Mouse (Mus musculus): ENCODE measurements around the gene Aldh6a1. TPM values are rescaled to one million over a fixed set of nuclear protein-coding genes. Genes with fewer than 3 reads are reported as not detected.

Gene Aldh6a1
- total RNA-seq, 2 experiments from 2014 or later: 209 to 223 TPM

- DNase-seq (ENCODE audit: low spot score in 2 of 2): peak; percentile 74 to 79
Observed at GRCm38 (mm10) chr12:84416834-84417604, 33.8 kb downstream of the Aldh6a1 start, which contains the start of gene Rnf113a2. Rnf113a2 (plus strand) TSS chr12:84417196.

- DNase-seq (ENCODE audit: low spot score in 2 of 2): peak; percentile 91 to 93
Observed at GRCm38 (mm10) chr12:84408819-84409507, 41.8 kb downstream of the Aldh6a1 start, which contains the start of the genes Entpd5 and Bbof1. Entpd5 (minus strand) TSS chr12:84409029. Bbof1 (plus strand) TSS chr12:84409071.

- DNase-seq (ENCODE audit: low spot score in 2 of 2): no peak
Observed at GRCm38 (mm10) chr12:84407874-84408818, 42.7 kb downstream of the Aldh6a1 start.

- no peak for DNase-seq (ENCODE audit: low spot score in 2 of 2)
Observed at GRCm38 (mm10) chr12:84407259-84407658, 43.5 kb downstream of the Aldh6a1 start.

- DNase-seq (ENCODE audit: low spot score in 2 of 2): no peak
Observed at GRCm38 (mm10) chr12:84404541-84404940, 46.3 kb downstream of the Aldh6a1 start.

- no peak for DNase-seq (ENCODE audit: low spot score in 2 of 2)
Observed at GRCm38 (mm10) chr12:84402923-84403322, 47.9 kb downstream of the Aldh6a1 start.

GRCm38 (mm10) chr12:84400653-84401052, 50.2 kb downstream of the Aldh6a1 start:
- DNase-seq (ENCODE audit: low spot score in 2 of 2): peak; percentile 33 to 47

GRCm38 (mm10) chr12:84400068-84400467, 50.7 kb downstream of the Aldh6a1 start:
- no peak for DNase-seq (ENCODE audit: low spot score in 2 of 2)

GRCm38 (mm10) chr12:84399663-84400062, 51.1 kb downstream of the Aldh6a1 start:
- DNase-seq (ENCODE audit: low spot score in 2 of 2): no peak

- no peak for DNase-seq (ENCODE audit: low spot score in 2 of 2)
Observed at GRCm38 (mm10) chr12:84399135-84399534, 51.7 kb downstream of the Aldh6a1 start.

- no peak for DNase-seq (ENCODE audit: low spot score in 2 of 2)
Observed at GRCm38 (mm10) chr12:84398629-84399028, 52.2 kb downstream of the Aldh6a1 start.

GRCm38 (mm10) chr12:84397685-84398084, 53.1 kb downstream of the Aldh6a1 start:
- DNase-seq (ENCODE audit: low spot score in 2 of 2): no peak

GRCm38 (mm10) chr12:84396947-84397679, 53.7 kb downstream of the Aldh6a1 start:
- DNase-seq (ENCODE audit: low spot score in 2 of 2): no peak

GRCm38 (mm10) chr12:84393847-84394246, 57.0 kb downstream of the Aldh6a1 start:
- DNase-seq (ENCODE audit: low spot score in 2 of 2): no peak

GRCm38 (mm10) chr12:84392681-84393080, 58.1 kb downstream of the Aldh6a1 start:
- DNase-seq (ENCODE audit: low spot score in 2 of 2): no peak

GRCm38 (mm10) chr12:84390336-84390735, 60.5 kb downstream of the Aldh6a1 start:
- DNase-seq (ENCODE audit: low spot score in 2 of 2): no peak

- DNase-seq (ENCODE audit: low spot score in 2 of 2): no peak
Observed at GRCm38 (mm10) chr12:84388774-84389400, 61.9 kb downstream of the Aldh6a1 start.

GRCm38 (mm10) chr12:84388097-84388496, 62.7 kb downstream of the Aldh6a1 start:
- DNase-seq (ENCODE audit: low spot score in 2 of 2): no peak

GRCm38 (mm10) chr12:84385408-84385807, 65.4 kb downstream of the Aldh6a1 start:
- no peak for DNase-seq (ENCODE audit: low spot score in 2 of 2)

GRCm38 (mm10) chr12:84384644-84385081, 66.1 kb downstream of the Aldh6a1 start:
- no peak for DNase-seq (ENCODE audit: low spot score in 2 of 2)
